Comparison of ENCODE assay signal across 8 mouse cellular contexts in genomic region chr2:164404082-164404990, GRCm38 (mm10). TPM values are rescaled to one million over a fixed set of nuclear protein-coding genes. Genes with fewer than 3 reads are reported as not detected.
DNase-seq lines count a peak whose midpoint lies in the region; ATAC-seq and TF ChIP-seq lines count a peak whose summit lies in the region.

No protein-coding gene starts in this region.

- TF ChIP-seq CTCF in cortical plate, adult 2 months (IDR thresholded peaks at IDR 0.05; ENCODE audit: extremely low read depth, insufficient read depth, low read length): no peak
- no peak for TF ChIP-seq CTCF in forebrain, postnatal 0 days (IDR thresholded peaks at IDR 0.05; ENCODE audit: low read depth)

- TF ChIP-seq POLR2A in cortical plate, adult 2 months (IDR thresholded peaks at IDR 0.05; ENCODE audit: extremely low read depth, insufficient read depth, low read length): no peak
- TF ChIP-seq POLR2A in limb, embryonic 14.5 days (IDR thresholded peaks at IDR 0.05; ENCODE audit: borderline replicate concordance, extremely low read depth, insufficient read depth, insufficient read length): no peak

- peaks cover 62% of the 10 kb centered on the region for H3K27me3 ChIP-seq in forebrain, postnatal 0 days (ENCODE audit: insufficient read depth, low read length)
- peaks cover 99% of the 10 kb centered on the region for H3K27me3 ChIP-seq in hindbrain, embryonic 12.5 days
- peaks cover 92% of the 10 kb centered on the region for H3K27me3 ChIP-seq in limb, embryonic 14.5 days (ENCODE audit: control insufficient read depth, insufficient read depth, low read length)
- H3K27me3 ChIP-seq in midbrain, embryonic 15.5 days (replicated peaks): peaks cover 97% of the 10 kb centered on the region

- no peaks in the 10 kb centered on the region for H3K9me3 ChIP-seq in forebrain, postnatal 0 days (ENCODE audit: low read length)
- H3K9me3 ChIP-seq in hindbrain, embryonic 12.5 days (replicated peaks): no peaks in the 10 kb centered on the region
- no peaks in the 10 kb centered on the region for H3K9me3 ChIP-seq in limb, embryonic 14.5 days (ENCODE audit: control insufficient read depth, low read length)
- H3K9me3 ChIP-seq in midbrain, embryonic 15.5 days: no peaks in the 10 kb centered on the region

- peak overlapping the region; percentile 39 for H3K4me2 ChIP-seq in forebrain, postnatal 0 days (ENCODE audit: low read depth)
- peak overlapping the region; percentile 59 for H3K4me2 ChIP-seq in hindbrain, embryonic 12.5 days (replicated peaks)
- H3K4me2 ChIP-seq in limb, embryonic 14.5 days (replicated peaks; ENCODE audit: low read depth, low read length, severe bottlenecking): peak overlapping the region; percentile 71
- H3K4me2 ChIP-seq in midbrain, embryonic 15.5 days: peak overlapping the region; percentile 51

- no peaks in the 10 kb centered on the region for H3K36me3 ChIP-seq in forebrain, postnatal 0 days (ENCODE audit: insufficient read depth)
- no peaks in the 10 kb centered on the region for H3K36me3 ChIP-seq in hindbrain, embryonic 12.5 days
- H3K36me3 ChIP-seq in limb, embryonic 14.5 days (ENCODE audit: control insufficient read depth, insufficient read depth, low read length): peaks cover 6% of the 10 kb centered on the region
- no peaks in the 10 kb centered on the region for H3K36me3 ChIP-seq in midbrain, embryonic 15.5 days (replicated peaks)

- no peak overlapping the region for H3K27ac ChIP-seq in cortical plate, adult 2 months (ENCODE audit: insufficient read depth, low read length)
- no peak overlapping the region for H3K27ac ChIP-seq in forebrain, postnatal 0 days (ENCODE audit: low read depth, low read length)
- no peak overlapping the region for H3K27ac ChIP-seq in hindbrain, embryonic 12.5 days
- H3K27ac ChIP-seq in limb, embryonic 14.5 days (replicated peaks; ENCODE audit: low read depth, low read length): peak overlapping the region; percentile 79
- H3K27ac ChIP-seq in midbrain, embryonic 15.5 days: no peak overlapping the region

- WGBS in forebrain, postnatal 0 days: 2% methylated on average over 43 of the region's 49 CpGs
- 1% methylated on average over 46 of the region's 49 CpGs for WGBS in hindbrain, embryonic 12.5 days
- WGBS in limb, embryonic 14.5 days: 2% methylated on average over 40 of the region's 49 CpGs
- WGBS in midbrain, embryonic 15.5 days: 1% methylated on average over 46 of the region's 49 CpGs

- ATAC-seq in forebrain, postnatal 0 days: no peak
- ATAC-seq in hindbrain, embryonic 12.5 days (ENCODE audit: low FRiP score): no peak
- ATAC-seq in limb, embryonic 14.5 days (ENCODE audit: low FRiP score, low read depth): peak; percentile 47
- no peak for ATAC-seq in midbrain, embryonic 15.5 days (replicated peaks)
- no peak for ATAC-seq in monocyte, adult 5-6 weeks (replicated peaks; ENCODE audit: insufficient number of reproducible peaks, low FRiP score, low TSS enrichment, poor library complexity, severe bottlenecking)

- H3K9ac ChIP-seq in forebrain, postnatal 0 days: peak overlapping the region; percentile 31; the same call in 1 of the 2 replicates
- peak overlapping the region; percentile 15 for H3K9ac ChIP-seq in hindbrain, embryonic 12.5 days
- peak overlapping the region; percentile 62 for H3K9ac ChIP-seq in limb, embryonic 14.5 days (ENCODE audit: low read depth, low read length, severe bottlenecking)
- H3K9ac ChIP-seq in midbrain, embryonic 15.5 days: peak overlapping the region; percentile 24; the same call in 1 of the 2 replicates

- H3K4me1 ChIP-seq in cortical plate, adult 2 months (ENCODE audit: control insufficient read depth, insufficient read depth, low read length): no peaks in the 10 kb centered on the region; the same call in 1 of the 2 replicates
- H3K4me1 ChIP-seq in forebrain, postnatal 0 days (ENCODE audit: insufficient read depth): peaks cover 3% of the 10 kb centered on the region; the same call in 1 of the 2 replicates
- H3K4me1 ChIP-seq in hindbrain, embryonic 12.5 days: peaks cover 19% of the 10 kb centered on the region
- H3K4me1 ChIP-seq in limb, embryonic 14.5 days (ENCODE audit: control insufficient read depth, insufficient read depth, low read length): peaks cover 30% of the 10 kb centered on the region
- H3K4me1 ChIP-seq in midbrain, embryonic 15.5 days: peaks cover 19% of the 10 kb centered on the region; the same call in 1 of the 2 replicates

- H3K4me3 ChIP-seq in cortical plate, adult 2 months (ENCODE audit: insufficient read depth, low read length): peak overlapping the region; percentile 17; the same call in 1 of the 2 replicates
- peak overlapping the region; percentile 9; the same call in 1 of the 2 replicates for H3K4me3 ChIP-seq in forebrain, postnatal 0 days (ENCODE audit: low read depth, low read length)
- H3K4me3 ChIP-seq in hindbrain, embryonic 12.5 days: peak overlapping the region; percentile 33
- peak overlapping the region; percentile 42 for H3K4me3 ChIP-seq in limb, embryonic 14.5 days (replicated peaks; ENCODE audit: low read length)
- H3K4me3 ChIP-seq in midbrain, embryonic 15.5 days: peak overlapping the region; percentile 28

- no peak for DNase-seq in forebrain, postnatal 0 days
- DNase-seq in limb, embryonic 14.5 days (ENCODE audit: low spot score): peak; percentile 23
- DNase-seq in ovary, postnatal 36 days (ENCODE audit: low spot score): no peak
- DNase-seq in spleen, postnatal 14 days (ENCODE audit: low spot score in 2 of 2): no peak

RNA-seq across cellular contexts. Expression of gene Matn4, which starts 0.6 kb away (rescaled TPM):
- 16.2 and 17.4 TPM in 2 replicates for polyA plus RNA-seq in cortical plate, adult 2 months (2012; rRNA removed)
- total RNA-seq in forebrain, postnatal 0 days (2014; rRNA removed): 6.2 and 6.3 TPM in 2 replicates
- polyA plus RNA-seq in forebrain, postnatal 0 days (2015; fragmentation: Nextera tagmentation; extraction: Ambion mirVana): 3.3 and 7.1 TPM in 2 replicates
- 31.5 and 39.5 TPM in 2 replicates for polyA plus RNA-seq in hindbrain, embryonic 12.5 days (2016; fragmentation: Nextera tagmentation; extraction: Ambion mirVana)
- 362 and 495 TPM in 2 replicates for polyA plus RNA-seq in limb, embryonic 14.5 days (2012; rRNA removed)
- polyA plus RNA-seq in limb, embryonic 14.5 days (2014; fragmentation: Nextera tagmentation; extraction: Ambion mirVana): 30.2 and 39.9 TPM in 2 replicates
- 0.65 and 0.89 TPM in 2 replicates for polyA plus RNA-seq in midbrain, embryonic 15.5 days (2015; fragmentation: Nextera tagmentation; extraction: Ambion mirVana)
- total RNA-seq in monocyte, adult 5-6 weeks (2017): not detected in 3 replicates

RNA-seq across cellular contexts. Expression of gene Rbpjl, which starts 1.4 kb away (rescaled TPM):
- polyA plus RNA-seq in cortical plate, adult 2 months (2012; rRNA removed): 1.1 and 1.3 TPM in 2 replicates
- total RNA-seq in forebrain, postnatal 0 days (2014; rRNA removed): 0.46 TPM in 1 of 2 replicates, not detected in the other
- 0.17 and 0.33 TPM in 2 replicates for polyA plus RNA-seq in forebrain, postnatal 0 days (2015; fragmentation: Nextera tagmentation; extraction: Ambion mirVana)
- 0.33 and 0.37 TPM in 2 replicates for polyA plus RNA-seq in hindbrain, embryonic 12.5 days (2016; fragmentation: Nextera tagmentation; extraction: Ambion mirVana)
- 2.7 and 3.9 TPM in 2 replicates for polyA plus RNA-seq in limb, embryonic 14.5 days (2012; rRNA removed)
- 0.45 and 0.76 TPM in 2 replicates for polyA plus RNA-seq in limb, embryonic 14.5 days (2014; fragmentation: Nextera tagmentation; extraction: Ambion mirVana)
- polyA plus RNA-seq in midbrain, embryonic 15.5 days (2015; fragmentation: Nextera tagmentation; extraction: Ambion mirVana): 0.05 TPM in 1 of 2 replicates, not detected in the other
- total RNA-seq in monocyte, adult 5-6 weeks (2017): not detected in 3 replicates

RNA-seq across cellular contexts. Expression of gene Slpi, which starts 15.4 kb away (rescaled TPM):
- 0.33 and 1.5 TPM in 2 replicates for polyA plus RNA-seq in cortical plate, adult 2 months (2012; rRNA removed)
- total RNA-seq in forebrain, postnatal 0 days (2014; rRNA removed): not detected in 2 replicates
- 0.71 and 0.77 TPM in 2 replicates for polyA plus RNA-seq in forebrain, postnatal 0 days (2015; fragmentation: Nextera tagmentation; extraction: Ambion mirVana)
- polyA plus RNA-seq in hindbrain, embryonic 12.5 days (2016; fragmentation: Nextera tagmentation; extraction: Ambion mirVana): 1.2 and 2.0 TPM in 2 replicates
- 3.9 and 5.1 TPM in 2 replicates for polyA plus RNA-seq in limb, embryonic 14.5 days (2012; rRNA removed)
- polyA plus RNA-seq in limb, embryonic 14.5 days (2014; fragmentation: Nextera tagmentation; extraction: Ambion mirVana): 1.1 and 2.1 TPM in 2 replicates
- polyA plus RNA-seq in midbrain, embryonic 15.5 days (2015; fragmentation: Nextera tagmentation; extraction: Ambion mirVana): not detected in 2 replicates
- total RNA-seq in monocyte, adult 5-6 weeks (2017): 7.4 to 25.2 TPM (median 20.6 TPM) in 3 replicates

RNA-seq across cellular contexts. Expression of gene Sdc4, which starts 39.4 kb away (rescaled TPM):
- 47.1 and 50.7 TPM in 2 replicates for polyA plus RNA-seq in cortical plate, adult 2 months (2012; rRNA removed)
- 11.8 and 14.0 TPM in 2 replicates for total RNA-seq in forebrain, postnatal 0 days (2014; rRNA removed)
- polyA plus RNA-seq in forebrain, postnatal 0 days (2015; fragmentation: Nextera tagmentation; extraction: Ambion mirVana): 8.0 and 16.5 TPM in 2 replicates
- polyA plus RNA-seq in hindbrain, embryonic 12.5 days (2016; fragmentation: Nextera tagmentation; extraction: Ambion mirVana): 17.6 and 18.8 TPM in 2 replicates
- 27.4 and 29.7 TPM in 2 replicates for polyA plus RNA-seq in limb, embryonic 14.5 days (2012; rRNA removed)
- polyA plus RNA-seq in limb, embryonic 14.5 days (2014; fragmentation: Nextera tagmentation; extraction: Ambion mirVana): 65.9 and 68.2 TPM in 2 replicates
- 6.7 and 7.1 TPM in 2 replicates for polyA plus RNA-seq in midbrain, embryonic 15.5 days (2015; fragmentation: Nextera tagmentation; extraction: Ambion mirVana)
- total RNA-seq in monocyte, adult 5-6 weeks (2017): 14.1 to 26.0 TPM (median 16.6 TPM) in 3 replicates

RNA-seq across cellular contexts. Expression of gene Sys1, which starts 52.4 kb away (rescaled TPM):
- 58.1 and 64.5 TPM in 2 replicates for polyA plus RNA-seq in cortical plate, adult 2 months (2012; rRNA removed)
- 88.0 and 167 TPM in 2 replicates for total RNA-seq in forebrain, postnatal 0 days (2014; rRNA removed)
- polyA plus RNA-seq in forebrain, postnatal 0 days (2015; fragmentation: Nextera tagmentation; extraction: Ambion mirVana): 105 and 110 TPM in 2 replicates
- 65.1 and 71.5 TPM in 2 replicates for polyA plus RNA-seq in hindbrain, embryonic 12.5 days (2016; fragmentation: Nextera tagmentation; extraction: Ambion mirVana)
- polyA plus RNA-seq in limb, embryonic 14.5 days (2012; rRNA removed): 48.4 and 68.8 TPM in 2 replicates
- polyA plus RNA-seq in limb, embryonic 14.5 days (2014; fragmentation: Nextera tagmentation; extraction: Ambion mirVana): 73.1 TPM in 2 replicates
- 87.9 and 90.5 TPM in 2 replicates for polyA plus RNA-seq in midbrain, embryonic 15.5 days (2015; fragmentation: Nextera tagmentation; extraction: Ambion mirVana)
- total RNA-seq in monocyte, adult 5-6 weeks (2017): 17.0 to 30.1 TPM (median 24.9 TPM) in 3 replicates
